Comparison of ENCODE assay signal across 9 mouse cellular contexts in the genomic region with DNA sequence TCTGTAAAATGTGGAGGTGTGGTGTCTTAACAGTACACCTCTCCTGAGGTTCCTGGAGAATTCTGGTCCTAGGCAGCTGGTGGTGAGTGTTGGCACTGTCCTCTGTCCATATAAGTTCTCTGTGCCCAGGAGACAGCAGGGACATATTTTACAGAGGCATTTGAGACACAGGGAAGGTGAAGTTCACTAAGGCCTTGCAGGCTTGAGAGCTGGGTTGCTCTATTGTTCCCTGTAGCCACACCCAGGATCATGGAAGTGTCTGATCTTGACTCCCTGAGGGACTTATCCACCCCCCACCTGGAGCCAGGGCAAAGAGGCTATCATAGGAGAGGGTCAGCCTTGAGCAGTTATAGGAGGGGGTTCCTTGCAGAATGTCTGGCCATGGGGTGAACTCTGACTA. TPM values are rescaled to one million over a fixed set of nuclear protein-coding genes. Genes with fewer than 3 reads are reported as not detected.
DNase-seq lines count a peak whose midpoint lies in the region; ATAC-seq and TF ChIP-seq lines count a peak whose summit lies in the region.
"Had no signal": no experiment of that assay in that cellular context is flagged by ENCODE, and none has a peak within 500 bp of the region (broad histone marks: within the 10 kb centered on the region; RNA-seq: fewer than 3 reads in every experiment).

No protein-coding gene starts in this region.

- no peaks in the 10 kb centered on the region for H3K9me3 ChIP-seq in heart, embryonic 15.5 days (replicated peaks)
- H3K9me3 ChIP-seq in E14TG2a.4 (ENCODE audit: low read length) = no peaks in the 10 kb centered on the region
- H3K9me3 ChIP-seq in forebrain, postnatal 0 days (ENCODE audit: low read length) = no peaks in the 10 kb centered on the region
- no peaks in the 10 kb centered on the region for H3K9me3 ChIP-seq in liver, postnatal 0 days (ENCODE audit: low read length)
- H3K9me3 ChIP-seq: limb, embryonic 12.5 days had no signal

- H3K27ac ChIP-seq in heart, embryonic 15.5 days = no peak overlapping the region
- H3K27ac ChIP-seq in forebrain, postnatal 0 days (ENCODE audit: low read depth, low read length) = no peak overlapping the region
- H3K27ac ChIP-seq in liver, postnatal 0 days (ENCODE audit: low read depth) = peak overlapping the region; percentile 91
- no peak overlapping the region for H3K27ac ChIP-seq in thymus, adult 2 months (ENCODE audit: control insufficient read depth, insufficient read depth, low read length)
- H3K27ac ChIP-seq: limb, embryonic 12.5 days had no signal

- no peak for TF ChIP-seq POLR2A in thymus, adult 2 months (IDR thresholded peaks at IDR 0.05; ENCODE audit: control insufficient read depth, extremely low read depth, insufficient read depth, low read length, poor library complexity)

- TF ChIP-seq CTCF in E14TG2a.4 (conservative IDR thresholded peaks at IDR 0.05; ENCODE audit: low read length) = no peak
- TF ChIP-seq CTCF in forebrain, postnatal 0 days (IDR thresholded peaks at IDR 0.05; ENCODE audit: low read depth) = no peak
- no peak for TF ChIP-seq CTCF in liver, postnatal 0 days (IDR thresholded peaks at IDR 0.05; ENCODE audit: low read depth)
- no peak for TF ChIP-seq CTCF in thymus, adult 2 months (IDR thresholded peaks at IDR 0.05; ENCODE audit: borderline replicate concordance, control insufficient read depth, extremely low read depth, insufficient read depth, low read length, poor library complexity)

- DNase-seq in heart, postnatal 10 days = no peak
- no peak for DNase-seq in forebrain, postnatal 0 days
- no peak for DNase-seq in liver, postnatal 0 days
- DNase-seq in layer of hippocampus, postnatal 25 days (ENCODE audit: extremely low spot score in 1 of 2, low spot score in 1 of 2) = no peak
- DNase-seq in thymus, adult 2 months = no peak

- no peaks in the 10 kb centered on the region for H3K36me3 ChIP-seq in heart, embryonic 15.5 days
- H3K36me3 ChIP-seq in E14TG2a.4 (ENCODE audit: insufficient read depth, low read length) = no peaks in the 10 kb centered on the region
- no peaks in the 10 kb centered on the region for H3K36me3 ChIP-seq in forebrain, postnatal 0 days (ENCODE audit: insufficient read depth)
- H3K36me3 ChIP-seq in liver, postnatal 0 days (replicated peaks; ENCODE audit: insufficient read depth, low read length) = no peaks in the 10 kb centered on the region
- H3K36me3 ChIP-seq in thymus, adult 2 months (ENCODE audit: control insufficient read depth, insufficient read depth, low read length) = no peaks in the 10 kb centered on the region
- H3K36me3 ChIP-seq: limb, embryonic 12.5 days had no signal

- peaks cover 16% of the 10 kb centered on the region for H3K4me1 ChIP-seq in heart, embryonic 15.5 days (replicated peaks)
- H3K4me1 ChIP-seq in E14TG2a.4 (replicated peaks; ENCODE audit: low read depth, low read length) = peaks cover 52% of the 10 kb centered on the region
- no peaks in the 10 kb centered on the region for H3K4me1 ChIP-seq in forebrain, postnatal 0 days (ENCODE audit: insufficient read depth)
- H3K4me1 ChIP-seq in liver, postnatal 0 days (ENCODE audit: insufficient read depth) = peaks cover 11% of the 10 kb centered on the region; the same call in 1 of the 2 replicates
- peaks cover 26% of the 10 kb centered on the region for H3K4me1 ChIP-seq in thymus, adult 2 months (replicated peaks; ENCODE audit: control insufficient read depth, insufficient read depth, low read length)

- H3K4me2 ChIP-seq in heart, embryonic 15.5 days = peak overlapping the region; percentile 59; the same call in 1 of the 2 replicates
- H3K4me2 ChIP-seq in forebrain, postnatal 0 days (ENCODE audit: low read depth) = peak overlapping the region; percentile 28
- H3K4me2 ChIP-seq in liver, postnatal 0 days (ENCODE audit: low read depth, low read length) = peak overlapping the region; percentile 66

- 0 out of 2 replicates have a peak, but pooled peaks have one; percentile 11 for ATAC-seq in heart, embryonic 15.5 days (replicated peaks; ENCODE audit: insufficient number of reproducible peaks, insufficient read depth, low FRiP score, low read depth)
- no peak for ATAC-seq in forebrain, postnatal 0 days
- no peak for ATAC-seq in liver, postnatal 0 days
- ATAC-seq in erythroid progenitor cell, adult 5-6 weeks (replicated peaks; ENCODE audit: low FRiP score, poor library complexity, severe bottlenecking) = no peak

- no peak overlapping the region for H3K9ac ChIP-seq in heart, embryonic 15.5 days
- no peak overlapping the region for H3K9ac ChIP-seq in forebrain, postnatal 0 days
- peak overlapping the region; percentile 71 for H3K9ac ChIP-seq in liver, postnatal 0 days (replicated peaks)
- H3K9ac ChIP-seq: limb, embryonic 12.5 days had no signal

- H3K4me3 ChIP-seq in heart, embryonic 15.5 days = no peak overlapping the region
- peak overlapping the region; percentile 85 for H3K4me3 ChIP-seq in E14TG2a.4 (replicated peaks; ENCODE audit: low read length)
- H3K4me3 ChIP-seq in forebrain, postnatal 0 days (ENCODE audit: low read depth, low read length) = peak overlapping the region; percentile 11; the same call in 1 of the 2 replicates
- peak overlapping the region; percentile 48 for H3K4me3 ChIP-seq in liver, postnatal 0 days (ENCODE audit: low read depth, low read length)
- no peak overlapping the region for H3K4me3 ChIP-seq in thymus, adult 2 months (ENCODE audit: control insufficient read depth, insufficient read depth, low read length)

- intact Hi-C loops in heart, postnatal 10 days (cut with DNase I) = no loop called here

- H3K27me3 ChIP-seq in heart, embryonic 15.5 days = peaks cover 9% of the 10 kb centered on the region
- H3K27me3 ChIP-seq in E14TG2a.4 (ENCODE audit: insufficient read depth, low read length) = 0 out of 2 replicates have a peak, but pooled peaks cover 6% of the 10 kb centered on the region
- H3K27me3 ChIP-seq in forebrain, postnatal 0 days (ENCODE audit: insufficient read depth, low read length) = no peaks in the 10 kb centered on the region
- H3K27me3 ChIP-seq in liver, postnatal 0 days (ENCODE audit: insufficient read depth, low read length) = no peaks in the 10 kb centered on the region
- no peaks in the 10 kb centered on the region for H3K27me3 ChIP-seq in thymus, adult 2 months (ENCODE audit: control insufficient read depth, insufficient read depth, low read length)

- no peak for TF ChIP-seq EP300 in liver, postnatal 0 days (IDR thresholded peaks at IDR 0.05; ENCODE audit: low read depth)

RNA-seq across cellular contexts. Expression of gene Slc41a3, which starts 53.3 kb away (rescaled TPM):
- polyA plus RNA-seq in heart, embryonic 15.5 days (2015; fragmentation: Nextera tagmentation; extraction: Ambion mirVana) = 10.7 and 12.0 TPM in 2 replicates
- 10 to 100 TPM; 38.5 to 40.4 TPM for total RNA-seq in heart, postnatal 10 days (2021)
- total RNA-seq in forebrain, postnatal 0 days (2014; rRNA removed) = 4.7 and 7.9 TPM in 2 replicates
- 5.1 and 9.4 TPM in 2 replicates for polyA plus RNA-seq in forebrain, postnatal 0 days (2015; fragmentation: Nextera tagmentation; extraction: Ambion mirVana)
- polyA plus RNA-seq in liver, postnatal 0 days (2015; fragmentation: Nextera tagmentation; extraction: Ambion mirVana) = 23.2 and 23.4 TPM in 2 replicates
- total RNA-seq in erythroid progenitor cell, adult 5-6 weeks (2015; ENCODE audit: low replicate concordance) = 3.2 and 3.4 TPM in 2 replicates
- 1.0 and 5.3 TPM in 2 replicates for total RNA-seq in erythroid progenitor cell, adult 5-6 weeks (2017; ENCODE audit: low replicate concordance)
- total RNA-seq in layer of hippocampus, postnatal 25 days (2021) = 1 to 10 TPM; 3.7 to 4.6 TPM
- polyA plus RNA-seq in thymus, adult 2 months (2012; rRNA removed) = 9.6 and 12.3 TPM in 2 replicates

Comparison
In these comparisons a context has a peak if more than half of its experiments do, and no peak if none do; other contexts are left out.
1. H3K4me3 ChIP-seq: peak in E14TG2a.4 (single experiment), forebrain, postnatal 0 days (single experiment) and liver, postnatal 0 days (single experiment); none in heart, embryonic 15.5 days (single experiment) and thymus, adult 2 months (single experiment).
2. Peak in every context shown above with its lines, with median percentiles within 50 percentile points of each other: H3K4me2 ChIP-seq.